Mouse (Mus musculus): ENCODE results near the gene Ppp1ca.

DNA sequence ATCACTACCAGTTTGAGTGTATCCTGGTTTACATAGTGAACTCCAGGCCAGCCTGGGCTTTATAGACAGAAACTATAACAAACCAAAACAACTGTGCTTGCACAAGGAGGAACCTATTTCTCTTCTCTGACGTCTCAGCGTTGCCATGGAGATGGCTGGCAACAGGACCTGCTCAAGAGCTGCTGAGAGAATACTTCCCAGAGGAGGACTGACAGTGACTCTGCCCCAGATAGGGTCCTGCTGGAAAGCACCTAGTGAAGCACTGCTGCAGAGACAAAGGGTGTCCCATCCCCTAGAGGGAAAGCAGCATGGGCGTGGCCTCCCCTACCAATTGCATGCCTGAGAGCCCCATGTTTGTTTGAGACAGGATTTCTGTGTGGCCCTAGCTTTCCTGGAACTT lies 10.0 kb upstream of the Ppp1ca start:
- TF ChIP-seq CTCF (IDR thresholded peaks at IDR 0.05; ENCODE audit: low read depth, low read length) (no peak), EP300 (IDR thresholded peaks at IDR 0.05; ENCODE audit: insufficient read depth, low read depth, low read length) (no peak)
